Mouse (Mus musculus) ZHBTc4 (cell line): ENCODE data around the gene Phgr1.

Experiments
- DNase-seq: peaks from one replicate; pipeline ENCODE4 v3.0.0-alpha.2; 2011; ENCODE audit warnings: low read depth, low spot score

Gene Phgr1

GRCm38 (mm10) chr2:118822800-118823199, 50.2 kb downstream of the Phgr1 start:
- no peak for DNase-seq

- no peak for DNase-seq
Measured at GRCm38 (mm10) chr2:118824396-118824795, 51.8 kb downstream of the Phgr1 start.
